Mouse (Mus musculus): ENCODE results near the gene Gm9837. TPM values are rescaled to one million over a fixed set of nuclear protein-coding genes. Genes with fewer than 3 reads are reported as not detected.
A peak's percentile ranks its signal among the peaks of the same experiment; 100 is the strongest.
"Not testable (repeated sequence)": the region's sequence is repeated elsewhere in the genome, so short reads cannot be mapped to it uniquely, and the experiment has no call there.

The Gm9837 gene
- polyA plus RNA-seq, 1 experiment from 2014 or later, result not detected

GRCm38 (mm10) chr11:53430670-53431346 is 39.5 kb downstream of the Gm9837 start, which contains the start of the genes Uqcrq and Gdf9:
TSS of gene Uqcrq (minus strand) at chr11:53430831.
TSS of gene Gdf9 (plus strand) at chr11:53431023.
- no peaks in the 10 kb centered on the region for H3K9me3 ChIP-seq
- ATAC-seq (ENCODE audit: extremely low read depth, insufficient number of reproducible peaks, low FRiP score, low TSS enrichment), result peak; percentile 93
- under 1% methylated on average over 44 of the region's 44 CpGs for WGBS
- H3K4me3 ChIP-seq, result peak within 1 kb of the TSS; percentile 69
- peak within 1 kb of the TSS; percentile 74 for H3K4me2 ChIP-seq
- H3K36me3 ChIP-seq, result peaks cover 16% of the 10 kb centered on the region
- peak within 1 kb of the TSS; percentile 88 for H3K27ac ChIP-seq (replicated peaks)
- no peaks in the 10 kb centered on the region for H3K27me3 ChIP-seq (replicated peaks)
- peak within 1 kb of the TSS; percentile 94 for H3K9ac ChIP-seq
- H3K4me1 ChIP-seq, result peaks cover 23% of the 10 kb centered on the region

GRCm38 (mm10) chr11:53430300-53430669 is 40.0 kb downstream of the Gm9837 start:
- WGBS, result under 1% methylated on average over 34 of the region's 34 CpGs
- 0 out of 2 replicates have a peak, but pooled peaks have one; percentile 18 for ATAC-seq (ENCODE audit: extremely low read depth, insufficient number of reproducible peaks, low FRiP score, low TSS enrichment)
- H3K9me3 ChIP-seq, result no peaks in the 10 kb centered on the region
- H3K4me2 ChIP-seq, result peak overlapping the region; percentile 74
- peak overlapping the region; percentile 94 for H3K9ac ChIP-seq
- H3K27me3 ChIP-seq (replicated peaks), result no peaks in the 10 kb centered on the region
- peaks cover 16% of the 10 kb centered on the region for H3K36me3 ChIP-seq
- peak overlapping the region; percentile 69 for H3K4me3 ChIP-seq
- peak overlapping the region; percentile 88 for H3K27ac ChIP-seq (replicated peaks)
- peaks cover 26% of the 10 kb centered on the region for H3K4me1 ChIP-seq

- H3K27ac ChIP-seq (replicated peaks), result no peak overlapping the region
- H3K4me2 ChIP-seq, result peak overlapping the region; percentile 74
- no peaks in the 10 kb centered on the region for H3K9me3 ChIP-seq
- ATAC-seq (ENCODE audit: extremely low read depth, insufficient number of reproducible peaks, low FRiP score, low TSS enrichment), result no peak
- H3K9ac ChIP-seq, result peak overlapping the region; percentile 94; the same call in 1 of the 2 replicates
- H3K4me1 ChIP-seq, result peaks cover 33% of the 10 kb centered on the region
- H3K36me3 ChIP-seq, result peaks cover 16% of the 10 kb centered on the region
- H3K4me3 ChIP-seq, result peak overlapping the region; percentile 69
- no peaks in the 10 kb centered on the region for H3K27me3 ChIP-seq (replicated peaks)
Observed at GRCm38 (mm10) chr11:53429182-53429581, 41.1 kb downstream of the Gm9837 start.

- Histone ChIP-seq H3K9me3 (no peaks in the 10 kb centered on the region), H3K4me2 (no peak overlapping the region), H3K27ac (replicated peaks) (no peak overlapping the region), H3K9ac (no peak overlapping the region), H3K27me3 (replicated peaks) (no peaks in the 10 kb centered on the region), H3K36me3 (peaks cover 16% of the 10 kb centered on the region), H3K4me3 (no peak overlapping the region), H3K4me1 (peaks cover 33% of the 10 kb centered on the region)
- no peak for ATAC-seq (ENCODE audit: extremely low read depth, insufficient number of reproducible peaks, low FRiP score, low TSS enrichment)
- WGBS, result 96% methylated on average over 5 of the region's 5 CpGs
Observed at GRCm38 (mm10) chr11:53428716-53429057, 41.6 kb downstream of the Gm9837 start.

GRCm38 (mm10) chr11:53427993-53428715 is 42.1 kb downstream of the Gm9837 start:
- ATAC-seq (ENCODE audit: extremely low read depth, insufficient number of reproducible peaks, low FRiP score, low TSS enrichment), result no peak
- Histone ChIP-seq H3K9me3 (no peaks in the 10 kb centered on the region), H3K4me3 (no peak overlapping the region), H3K27ac (replicated peaks) (no peak overlapping the region), H3K27me3 (replicated peaks) (no peaks in the 10 kb centered on the region), H3K4me1 (peaks cover 31% of the 10 kb centered on the region), H3K9ac (no peak overlapping the region), H3K4me2 (no peak overlapping the region), H3K36me3 (peaks cover 16% of the 10 kb centered on the region)
- 84% methylated on average over 3 of the region's 3 CpGs for WGBS

GRCm38 (mm10) chr11:53426914-53427313 is 43.4 kb downstream of the Gm9837 start:
- not testable (repeated sequence) for H3K4me2 ChIP-seq; ATAC-seq (ENCODE audit: extremely low read depth, insufficient number of reproducible peaks, low FRiP score, low TSS enrichment); H3K27me3 ChIP-seq (replicated peaks); H3K4me3 ChIP-seq; H3K9me3 ChIP-seq
- WGBS, result 41% methylated on average over 3 of the region's 3 CpGs
- H3K36me3 ChIP-seq, result peaks cover 23% of the 10 kb centered on the region
- H3K9ac ChIP-seq, result 0 out of 2 replicates have a peak overlapping the region, but pooled peaks have one; percentile 52
- peak overlapping the region; percentile 60 for H3K27ac ChIP-seq (replicated peaks)
- peaks cover 30% of the 10 kb centered on the region for H3K4me1 ChIP-seq

GRCm38 (mm10) chr11:53425711-53426255 is 44.5 kb downstream of the Gm9837 start:
- no peak for ATAC-seq (ENCODE audit: extremely low read depth, insufficient number of reproducible peaks, low FRiP score, low TSS enrichment)
- Histone ChIP-seq H3K4me1 (peaks cover 22% of the 10 kb centered on the region), H3K9ac (no peak overlapping the region), H3K27me3 (replicated peaks) (no peaks in the 10 kb centered on the region), H3K4me2 (no peak overlapping the region), H3K9me3 (no peaks in the 10 kb centered on the region), H3K27ac (replicated peaks) (peak overlapping the region; percentile 33; the same call in 1 of the 2 replicates), H3K4me3 (no peak overlapping the region), H3K36me3 (peaks cover 32% of the 10 kb centered on the region)
- WGBS, result 75% methylated on average over 6 of the region's 6 CpGs

- H3K9me3 ChIP-seq, result no peaks in the 10 kb centered on the region
- H3K27me3 ChIP-seq (replicated peaks), result no peaks in the 10 kb centered on the region
- H3K4me1 ChIP-seq, result peaks cover 22% of the 10 kb centered on the region
- peaks cover 36% of the 10 kb centered on the region for H3K36me3 ChIP-seq
- no peak overlapping the region for H3K4me2 ChIP-seq
- no peak for ATAC-seq (ENCODE audit: extremely low read depth, insufficient number of reproducible peaks, low FRiP score, low TSS enrichment)
- no peak overlapping the region for H3K9ac ChIP-seq
- peak overlapping the region; percentile 33 for H3K27ac ChIP-seq (replicated peaks)
- WGBS, result 43% methylated on average over 3 of the region's 3 CpGs
- H3K4me3 ChIP-seq, result no peak overlapping the region
Observed at GRCm38 (mm10) chr11:53425251-53425650, 45.0 kb downstream of the Gm9837 start.

GRCm38 (mm10) chr11:53424826-53425225 is 45.5 kb downstream of the Gm9837 start:
- Histone ChIP-seq H3K9me3 (no peaks in the 10 kb centered on the region), H3K36me3 (peaks cover 41% of the 10 kb centered on the region), H3K4me1 (peaks cover 19% of the 10 kb centered on the region), H3K4me2 (no peak overlapping the region), H3K4me3 (no peak overlapping the region), H3K27me3 (replicated peaks) (no peaks in the 10 kb centered on the region), H3K9ac (no peak overlapping the region), H3K27ac (replicated peaks) (peak overlapping the region; percentile 33)
- ATAC-seq (ENCODE audit: extremely low read depth, insufficient number of reproducible peaks, low FRiP score, low TSS enrichment), result no peak
- 51% methylated on average over 2 of the region's 2 CpGs for WGBS

GRCm38 (mm10) chr11:53423036-53423435 is 47.2 kb downstream of the Gm9837 start, which contains the start of gene Leap2:
TSS of gene Leap2 (minus strand) at chr11:53423170.
- H3K4me1 ChIP-seq, result peaks cover 11% of the 10 kb centered on the region
- H3K4me3 ChIP-seq, result no peak within 1 kb of the TSS
- WGBS, result 83% methylated on average over 4 of the region's 4 CpGs
- peaks cover 43% of the 10 kb centered on the region for H3K36me3 ChIP-seq
- no peaks in the 10 kb centered on the region for H3K27me3 ChIP-seq (replicated peaks)
- no peak for ATAC-seq (ENCODE audit: extremely low read depth, insufficient number of reproducible peaks, low FRiP score, low TSS enrichment)
- no peak within 1 kb of the TSS for H3K27ac ChIP-seq (replicated peaks)
- no peak within 1 kb of the TSS for H3K4me2 ChIP-seq
- no peak within 1 kb of the TSS for H3K9ac ChIP-seq
- no peaks in the 10 kb centered on the region for H3K9me3 ChIP-seq

Measured in heart, embryonic 13.5 days (tissue).